Mouse (Mus musculus) stomach, postnatal 0 days (tissue): ENCODE data around the gene Il9r. TPM values are rescaled to one million over a fixed set of nuclear protein-coding genes. Genes with fewer than 3 reads are reported as not detected.

ENCODE experiments used
- ATAC-seq: fragments of 200-750 bp; cut with Nextera tagmentation; 2 replicates; pipeline ENCODE4 v1.8.0; 2017; ENCODE audit not compliant: low FRiP score, low TSS enrichment
- DNase-seq: peaks from one replicate; pipeline ENCODE4 v3.0.0-alpha.2; 2016; ENCODE audit warnings: low spot score
- H3K27ac ChIP-seq: fragments of 300-500 bp; sonication (generic); replicated peaks from 2 replicates; pipeline ENCODE4 v1.5.1; 2014; ENCODE audit warnings: mild to moderate bottlenecking, control low read depth
- H3K27me3 ChIP-seq: fragments of 300-500 bp; sonication (generic); 2 replicates; pipeline ENCODE4 v1.6.1; 2014; ENCODE audit warnings: low read length; ENCODE audit not compliant: control insufficient read depth, insufficient read depth
- H3K36me3 ChIP-seq: fragments of 300-500 bp; sonication (generic); 2 replicates; pipeline ENCODE4 v1.6.1; 2014; ENCODE audit warnings: low read length, mixed read lengths; ENCODE audit not compliant: control insufficient read depth, insufficient read depth
- H3K4me1 ChIP-seq: fragments of 300-500 bp; sonication (generic); replicated peaks from 2 replicates; pipeline ENCODE4 v1.6.1; 2014; ENCODE audit warnings: antibody characterized with exemption; ENCODE audit not compliant: control insufficient read depth, insufficient read depth
- H3K4me2 ChIP-seq: fragments of 300-500 bp; sonication (generic); replicated peaks from 2 replicates; pipeline ENCODE4 v1.6.1; 2014; ENCODE audit warnings: low read depth, mild to moderate bottlenecking, control low read depth, moderate library complexity
- H3K4me3 ChIP-seq: fragments of 300-500 bp; sonication (generic); 2 replicates; pipeline ENCODE4 v1.5.1; 2014; ENCODE audit warnings: low read depth, low read length, control low read depth
- H3K9ac ChIP-seq: fragments of 300-500 bp; sonication (generic); 2 replicates; pipeline ENCODE4 v1.6.1; 2014; ENCODE audit warnings: mild to moderate bottlenecking, low read length, control low read depth, mixed read lengths
- H3K9me3 ChIP-seq: fragments of 300-500 bp; sonication (generic); 2 replicates; pipeline ENCODE4 v1.6.1; 2016; ENCODE audit warnings: low read length; ENCODE audit not compliant: control insufficient read depth
- CTCF ChIP-seq: IDR thresholded peaks from 2 replicates; pipeline ENCODE4 v1.5.1; 2016; ENCODE audit warnings: antibody characterized with exemption, low read depth, mild to moderate bottlenecking, moderate library complexity
- EP300 ChIP-seq: optimal IDR thresholded peaks from 2 replicates; pipeline ENCODE3; 2016; ENCODE audit warnings: antibody characterized with exemption
- WGBS: fragments of 180-500 bp; shearing (Covaris S2); extraction: QIAGEN DNeasy Blood & Tissue Kit; methylation state at CpG from one replicate; pipeline ENCODE4 v1.1.7; 2014; 5-methylcytosine and 5-hydroxymethylcytosine counted together
- polyA plus RNA-seq: library from polyadenylated mRNA; unstranded; fragments of >200 nt; fragmentation: Nextera tagmentation; extraction: Ambion mirVana; gene quantifications from 2 replicates; pipeline ENCODE4 v1.2.1, GENCODE M21; 2015

The Il9r gene
- polyA plus RNA-seq, 1 experiment from 2014 or later: not detected

DNA sequence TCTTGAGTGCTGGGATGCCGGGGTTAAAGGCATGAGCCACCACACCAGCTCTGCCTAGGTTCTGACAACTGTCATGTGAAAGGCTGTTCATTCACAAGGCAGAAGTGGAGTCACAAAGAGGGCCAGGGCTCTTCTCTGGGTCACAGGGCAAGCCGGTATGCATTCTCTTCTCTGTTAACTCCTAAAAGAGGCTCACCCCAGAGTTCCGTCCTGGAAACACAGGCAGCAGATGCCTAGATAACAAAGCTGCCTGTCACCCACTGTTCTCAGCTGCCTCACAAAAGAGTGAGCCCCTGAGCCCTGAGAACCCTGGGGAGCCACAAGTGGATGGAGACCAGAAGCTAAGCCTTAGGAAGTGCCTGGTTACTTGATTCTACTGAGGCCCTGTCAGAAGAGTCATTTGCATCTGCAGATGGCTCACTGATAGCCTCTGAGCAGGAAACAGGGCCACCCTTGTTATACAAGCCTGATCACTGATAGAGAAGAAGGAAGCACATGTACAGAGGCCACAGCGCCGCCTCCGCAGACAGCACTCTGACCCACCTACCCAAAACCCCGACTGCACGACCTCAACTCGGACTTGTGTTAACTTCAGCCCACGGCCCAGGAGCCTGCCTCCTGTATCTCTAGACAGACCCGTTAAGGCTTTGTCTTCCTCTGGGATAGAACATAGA is 4.1 kb downstream of the Il9r start:
- H3K27ac ChIP-seq: no peak overlapping the region
- no peaks in the 10 kb centered on the region for H3K27me3 ChIP-seq
- no peak overlapping the region for H3K4me3 ChIP-seq
- ATAC-seq (0 out of 2 replicates have a peak, but pooled peaks have one; percentile 19), DNase-seq (no peak)
- H3K9ac ChIP-seq: no peak overlapping the region
- WGBS: 35% methylated on average over 11 of the region's 11 CpGs
- H3K4me2 ChIP-seq: no peak overlapping the region
- no peaks in the 10 kb centered on the region for H3K36me3 ChIP-seq
- TF ChIP-seq EP300: no peak
- TF ChIP-seq CTCF: no peak
- no peaks in the 10 kb centered on the region for H3K4me1 ChIP-seq
- H3K9me3 ChIP-seq: no peaks in the 10 kb centered on the region

DNA sequence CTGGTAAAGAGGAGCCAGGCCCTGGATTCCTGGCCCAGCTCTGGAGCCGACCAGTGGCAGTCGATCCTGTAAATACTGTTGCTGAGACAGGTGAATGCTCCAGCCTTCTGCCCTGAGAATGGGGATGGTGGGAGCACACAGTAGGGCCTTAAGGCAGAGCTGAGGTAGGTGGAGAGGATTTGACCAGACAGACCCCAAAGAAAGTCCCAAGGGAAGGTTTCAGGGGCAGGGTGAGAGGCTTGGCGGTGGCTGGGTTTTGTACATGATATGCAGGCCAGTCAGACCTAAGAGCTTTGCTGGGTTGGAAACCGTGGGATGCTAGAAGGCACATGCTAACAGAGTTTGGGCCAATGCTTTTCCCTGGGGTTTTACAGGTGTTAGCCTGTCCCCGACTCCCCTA is 5.5 kb downstream of the Il9r start:
- no peaks in the 10 kb centered on the region for H3K27me3 ChIP-seq
- no peak overlapping the region for H3K4me3 ChIP-seq
- H3K4me1 ChIP-seq: no peaks in the 10 kb centered on the region
- H3K36me3 ChIP-seq: no peaks in the 10 kb centered on the region
- WGBS: 72% methylated on average over 5 of the region's 5 CpGs
- no peak for TF ChIP-seq EP300
- H3K27ac ChIP-seq: no peak overlapping the region
- ATAC-seq (no peak), DNase-seq (no peak)
- no peak overlapping the region for H3K9ac ChIP-seq
- H3K4me2 ChIP-seq: no peak overlapping the region
- no peaks in the 10 kb centered on the region for H3K9me3 ChIP-seq

DNA sequence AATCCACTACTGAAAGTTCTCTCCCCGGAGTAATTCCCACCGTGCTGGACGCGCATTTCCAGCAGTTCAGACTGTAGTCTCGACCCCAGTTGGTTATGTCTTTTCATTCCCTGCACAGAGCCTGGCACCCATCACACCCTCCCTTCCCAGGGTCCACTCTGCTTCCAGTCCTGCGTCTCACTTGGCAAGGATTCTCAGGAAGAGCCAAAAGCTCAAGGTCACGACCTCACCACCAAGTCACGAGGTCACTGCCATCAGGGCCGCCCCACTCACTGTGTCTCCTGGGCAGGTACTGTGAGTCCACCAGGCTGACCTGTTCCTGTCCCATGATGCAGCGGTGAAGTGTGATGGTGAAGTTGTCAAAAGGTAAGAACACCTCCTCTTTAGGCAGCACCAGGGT is 6.0 kb downstream of the Il9r start:
- TF ChIP-seq EP300: no peak
- TF ChIP-seq CTCF: no peak
- no peaks in the 10 kb centered on the region for H3K9me3 ChIP-seq
- no peak overlapping the region for H3K9ac ChIP-seq
- WGBS: 82% methylated on average over 10 of the region's 10 CpGs
- no peaks in the 10 kb centered on the region for H3K4me1 ChIP-seq
- ATAC-seq (no peak), DNase-seq (no peak)
- no peak overlapping the region for H3K4me2 ChIP-seq
- no peak overlapping the region for H3K27ac ChIP-seq
- H3K36me3 ChIP-seq: no peaks in the 10 kb centered on the region
- no peak overlapping the region for H3K4me3 ChIP-seq
- no peaks in the 10 kb centered on the region for H3K27me3 ChIP-seq

DNA sequence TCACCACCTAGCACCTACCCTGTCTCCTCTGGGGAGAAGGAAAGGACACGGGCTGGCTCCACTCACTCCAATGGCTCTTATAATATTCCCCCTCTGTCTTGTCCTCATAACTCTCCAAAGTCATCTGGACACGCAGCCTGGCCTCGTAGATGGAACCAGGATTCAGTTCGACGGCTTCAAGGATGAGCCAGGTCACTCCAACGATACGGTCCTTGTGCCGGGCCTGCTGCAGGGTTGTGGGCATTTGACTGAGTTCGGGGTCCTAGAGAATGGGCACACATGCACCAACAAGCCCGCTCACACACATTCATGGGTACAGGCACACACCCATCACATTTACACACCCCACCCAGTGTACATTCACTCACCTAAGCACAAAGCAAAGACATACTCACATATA is 6.9 kb downstream of the Il9r start:
- no peaks in the 10 kb centered on the region for H3K9me3 ChIP-seq
- ATAC-seq (no peak), DNase-seq (no peak)
- no peaks in the 10 kb centered on the region for H3K27me3 ChIP-seq
- TF ChIP-seq EP300 (no peak), CTCF (no peak)
- no peaks in the 10 kb centered on the region for H3K4me1 ChIP-seq
- no peak overlapping the region for H3K4me3 ChIP-seq
- H3K27ac ChIP-seq: no peak overlapping the region
- no peak overlapping the region for H3K4me2 ChIP-seq
- WGBS: 73% methylated on average over 10 of the region's 10 CpGs
- H3K36me3 ChIP-seq: no peaks in the 10 kb centered on the region
- H3K9ac ChIP-seq: no peak overlapping the region

DNA sequence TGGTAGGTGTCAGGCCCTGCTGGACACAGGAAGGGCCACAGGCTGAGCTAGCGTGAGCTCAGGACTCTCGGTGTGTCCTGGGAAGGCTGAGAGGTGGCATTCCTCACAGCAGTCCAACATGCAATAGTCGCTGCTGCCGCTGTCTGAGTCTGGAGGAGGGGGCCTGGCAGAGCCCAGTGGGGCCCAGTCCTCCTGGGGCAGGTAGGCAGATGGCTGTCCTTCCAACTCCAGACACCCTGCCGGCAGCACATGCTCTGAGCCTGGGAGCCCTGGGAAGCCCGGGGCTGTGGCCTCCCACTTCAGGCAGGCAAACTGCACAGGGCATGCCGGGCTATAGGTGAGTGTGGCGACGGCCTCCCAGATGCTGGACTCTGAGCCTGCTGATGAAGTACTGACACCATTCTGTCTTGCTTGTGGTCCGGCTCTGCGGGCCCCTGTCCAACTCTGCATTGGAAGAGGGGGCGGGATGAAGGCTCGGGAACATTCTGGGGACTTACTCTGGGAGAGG is 9.4 kb downstream of the Il9r start:
- no peaks in the 10 kb centered on the region for H3K27me3 ChIP-seq
- H3K4me3 ChIP-seq: no peak overlapping the region
- no peak overlapping the region for H3K27ac ChIP-seq
- TF ChIP-seq EP300 (no peak), CTCF (no peak)
- H3K4me2 ChIP-seq: no peak overlapping the region
- 76% methylated on average over 13 of the region's 13 CpGs for WGBS
- H3K9me3 ChIP-seq: no peaks in the 10 kb centered on the region
- ATAC-seq (peak; percentile 36; the same call in 1 of the 2 replicates), DNase-seq (no peak)
- H3K36me3 ChIP-seq: no peaks in the 10 kb centered on the region
- no peaks in the 10 kb centered on the region for H3K4me1 ChIP-seq
- no peak overlapping the region for H3K9ac ChIP-seq

GRCm38 (mm10) chr11:32190119-32190518 is 10.0 kb downstream of the Il9r start:
- Histone ChIP-seq H3K36me3 (no peaks in the 10 kb centered on the region), H3K4me2 (no peak overlapping the region), H3K27ac (no peak overlapping the region), H3K9me3 (no peaks in the 10 kb centered on the region), H3K4me3 (no peak overlapping the region), H3K9ac (no peak overlapping the region), H3K4me1 (no peaks in the 10 kb centered on the region), H3K27me3 (no peaks in the 10 kb centered on the region)
- WGBS: 83% methylated on average over 9 of the region's 9 CpGs
- DNase-seq (no peak), ATAC-seq (no peak)
- TF ChIP-seq EP300: no peak
- no peak for TF ChIP-seq CTCF
